Mouse (Mus musculus): ENCODE measurements around the gene BC004004. TPM values are rescaled to one million over a fixed set of nuclear protein-coding genes. Genes with fewer than 3 reads are reported as not detected.
"Not testable (repeated sequence)": the region's sequence is repeated elsewhere in the genome, so short reads cannot be mapped to it uniquely, and the experiment has no call there.

BC004004 gene
- polyA plus RNA-seq, 1 experiment from 2014 or later, result 83.0 TPM

GRCm38 (mm10) chr17:29263840-29264633, 4.6 kb upstream of the BC004004 start, which contains the start of gene Ppil1:
Gene Ppil1 (minus strand): TSS chr17:29264186.
- peak within 1 kb of the TSS; percentile 84 for H3K9ac ChIP-seq (ENCODE audit: low read length)
- no peaks in the 10 kb centered on the region for H3K9me3 ChIP-seq (replicated peaks; ENCODE audit: control insufficient read depth, low read length)
- 7% methylated on average over 38 of the region's 38 CpGs for WGBS
- H3K27me3 ChIP-seq (ENCODE audit: control insufficient read depth, insufficient read depth, low read length), result no peaks in the 10 kb centered on the region
- peak within 1 kb of the TSS; percentile 69 for H3K4me3 ChIP-seq (replicated peaks; ENCODE audit: low read length)
- peak within 1 kb of the TSS; percentile 99 for H3K27ac ChIP-seq (ENCODE audit: low read length)
- no peaks in the 10 kb centered on the region for H3K36me3 ChIP-seq (ENCODE audit: control insufficient read depth, insufficient read depth, low read length)
- peak; percentile 64 for ATAC-seq (ENCODE audit: insufficient read depth, low FRiP score)
- H3K4me1 ChIP-seq (ENCODE audit: control insufficient read depth, insufficient read depth, low read length), result peaks cover 29% of the 10 kb centered on the region
- peak within 1 kb of the TSS; percentile 67 for H3K4me2 ChIP-seq (ENCODE audit: low read depth, low read length)

DNA sequence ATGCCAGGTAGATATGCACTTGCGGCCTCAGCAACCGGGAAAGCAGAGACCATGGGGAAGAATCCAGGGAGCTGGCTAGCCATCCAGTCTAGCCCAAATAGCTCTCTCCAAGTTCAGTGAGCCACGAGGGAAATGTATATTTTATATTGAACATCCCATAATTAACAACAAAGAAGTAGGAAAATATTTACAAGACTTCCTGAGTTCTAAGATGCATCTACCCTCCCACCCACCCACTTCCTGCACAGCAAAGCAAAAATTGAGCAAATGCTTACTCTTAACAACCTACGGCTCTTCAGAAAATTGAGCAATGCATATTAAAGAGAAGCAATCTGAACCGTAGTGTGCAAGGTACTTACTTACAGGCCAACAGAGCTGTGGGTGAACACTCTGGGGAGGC, 3.8 kb upstream of the BC004004 start:
- H3K27me3 ChIP-seq (ENCODE audit: control insufficient read depth, insufficient read depth, low read length), result no peaks in the 10 kb centered on the region
- peak overlapping the region; percentile 67 for H3K4me2 ChIP-seq (ENCODE audit: low read depth, low read length)
- H3K4me1 ChIP-seq (ENCODE audit: control insufficient read depth, insufficient read depth, low read length), result peaks cover 33% of the 10 kb centered on the region
- H3K4me3 ChIP-seq (replicated peaks; ENCODE audit: low read length), result peak overlapping the region; percentile 69
- ATAC-seq (ENCODE audit: insufficient read depth, low FRiP score), result no peak
- WGBS, result 79% methylated on average over 5 of the region's 5 CpGs
- H3K36me3 ChIP-seq (ENCODE audit: control insufficient read depth, insufficient read depth, low read length), result no peaks in the 10 kb centered on the region
- peak overlapping the region; percentile 99 for H3K27ac ChIP-seq (ENCODE audit: low read length)
- peak overlapping the region; percentile 84 for H3K9ac ChIP-seq (ENCODE audit: low read length)
- no peaks in the 10 kb centered on the region for H3K9me3 ChIP-seq (replicated peaks; ENCODE audit: control insufficient read depth, low read length)

DNA sequence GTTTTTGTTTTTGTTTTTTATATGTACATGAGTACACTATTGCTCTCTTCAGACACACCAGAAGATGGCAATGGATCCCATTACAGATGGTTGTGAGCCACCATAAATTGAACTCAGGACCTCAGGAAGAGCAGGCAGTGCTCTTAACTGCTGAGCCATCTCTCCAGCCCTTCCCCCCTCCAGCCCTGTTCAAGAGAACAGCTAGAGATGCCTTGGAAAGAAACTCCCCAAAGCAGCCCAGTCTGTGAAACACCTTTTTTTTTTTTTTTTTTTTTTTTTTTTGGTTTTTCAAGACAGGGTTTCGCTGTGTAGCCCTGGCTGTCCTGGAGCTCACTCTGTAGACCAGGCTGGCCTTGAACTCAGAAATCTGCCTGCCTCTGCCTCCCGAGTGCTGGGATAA, 1.5 kb upstream of the BC004004 start:
- not testable (repeated sequence) for H3K9me3 ChIP-seq (replicated peaks; ENCODE audit: control insufficient read depth, low read length); H3K4me2 ChIP-seq (ENCODE audit: low read depth, low read length); H3K9ac ChIP-seq (ENCODE audit: low read length); ATAC-seq (ENCODE audit: insufficient read depth, low FRiP score); H3K4me3 ChIP-seq (replicated peaks; ENCODE audit: low read length); H3K27me3 ChIP-seq (ENCODE audit: control insufficient read depth, insufficient read depth, low read length); H3K36me3 ChIP-seq (ENCODE audit: control insufficient read depth, insufficient read depth, low read length)
- WGBS, result 81% methylated on average over 2 of the region's 2 CpGs
- Histone ChIP-seq H3K4me1 (ENCODE audit: control insufficient read depth, insufficient read depth, low read length) (peaks cover 32% of the 10 kb centered on the region), H3K27ac (ENCODE audit: low read length) (peak overlapping the region; percentile 96; the same call in 1 of the 2 replicates)

GRCm38 (mm10) chr17:29267931-29268681, 482 bp upstream of the BC004004 start:
- peak overlapping the region; percentile 96 for H3K27ac ChIP-seq (ENCODE audit: low read length)
- no peaks in the 10 kb centered on the region for H3K9me3 ChIP-seq (replicated peaks; ENCODE audit: control insufficient read depth, low read length)
- H3K4me1 ChIP-seq (ENCODE audit: control insufficient read depth, insufficient read depth, low read length), result peaks cover 23% of the 10 kb centered on the region
- H3K4me3 ChIP-seq (replicated peaks; ENCODE audit: low read length), result peak overlapping the region; percentile 74
- H3K36me3 ChIP-seq (ENCODE audit: control insufficient read depth, insufficient read depth, low read length), result no peaks in the 10 kb centered on the region
- peak overlapping the region; percentile 59 for H3K4me2 ChIP-seq (ENCODE audit: low read depth, low read length)
- peak; percentile 50; the same call in 1 of the 2 replicates for ATAC-seq (ENCODE audit: insufficient read depth, low FRiP score)
- WGBS, result 44% methylated on average over 6 of the region's 6 CpGs
- peak overlapping the region; percentile 94 for H3K9ac ChIP-seq (ENCODE audit: low read length)
- no peaks in the 10 kb centered on the region for H3K27me3 ChIP-seq (ENCODE audit: control insufficient read depth, insufficient read depth, low read length)

DNA sequence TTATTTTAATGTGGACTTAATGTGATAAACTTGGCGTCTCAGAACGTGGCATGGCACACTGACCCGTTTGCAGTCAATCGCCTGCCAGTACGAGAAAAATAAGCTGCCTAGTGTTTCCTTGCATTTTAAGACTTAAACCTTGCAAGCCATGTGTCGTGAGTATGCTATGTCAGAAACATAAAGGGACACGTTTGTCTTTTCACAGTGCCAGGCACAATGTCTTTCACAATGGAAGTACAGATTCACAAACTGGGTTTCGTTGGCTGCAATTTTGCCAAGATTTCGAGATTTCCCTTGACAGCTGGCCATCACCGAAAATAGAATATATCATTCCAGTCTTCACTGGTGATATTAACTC, 740 bp downstream of the BC004004 start:
- Histone ChIP-seq H3K4me3 (replicated peaks; ENCODE audit: low read length) (peak overlapping the region; percentile 74), H3K27ac (ENCODE audit: low read length) (peak overlapping the region; percentile 96), H3K4me2 (ENCODE audit: low read depth, low read length) (peak overlapping the region; percentile 59), H3K9me3 (replicated peaks; ENCODE audit: control insufficient read depth, low read length) (no peaks in the 10 kb centered on the region), H3K36me3 (ENCODE audit: control insufficient read depth, insufficient read depth, low read length) (no peaks in the 10 kb centered on the region), H3K4me1 (ENCODE audit: control insufficient read depth, insufficient read depth, low read length) (peaks cover 20% of the 10 kb centered on the region), H3K9ac (ENCODE audit: low read length) (peak overlapping the region; percentile 94), H3K27me3 (ENCODE audit: control insufficient read depth, insufficient read depth, low read length) (no peaks in the 10 kb centered on the region)
- ATAC-seq (ENCODE audit: insufficient read depth, low FRiP score), result no peak
- 18% methylated on average over 10 of the region's 10 CpGs for WGBS

DNA sequence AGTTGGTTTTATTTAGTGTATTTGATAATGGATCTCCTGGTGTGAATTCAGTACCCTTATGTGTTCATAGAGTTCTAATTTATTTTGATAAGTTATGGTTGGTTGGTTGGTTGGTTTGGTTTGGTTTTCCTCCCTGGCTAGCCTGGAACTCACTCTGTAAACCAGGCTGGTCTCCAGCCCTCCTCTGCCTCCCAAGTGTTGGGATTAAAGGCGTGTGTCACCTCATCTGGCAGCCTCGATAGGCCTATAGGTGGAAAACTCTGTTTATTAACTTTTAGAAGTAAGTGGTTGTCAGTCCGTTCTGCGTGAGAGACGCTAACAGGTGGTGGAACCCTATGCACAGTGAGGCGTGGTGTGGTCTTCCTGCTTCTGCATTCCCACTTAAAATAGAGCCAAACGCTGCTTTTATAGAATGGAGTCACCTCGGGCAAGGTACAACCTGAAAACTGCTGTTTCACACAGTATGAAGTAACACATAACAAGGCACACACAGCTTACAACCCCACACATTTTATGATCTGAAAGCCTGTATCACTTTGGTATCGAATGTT, 1.6 kb downstream of the BC004004 start:
- H3K36me3 ChIP-seq (ENCODE audit: control insufficient read depth, insufficient read depth, low read length), result no peaks in the 10 kb centered on the region
- H3K9ac ChIP-seq (ENCODE audit: low read length), result no peak overlapping the region
- H3K27ac ChIP-seq (ENCODE audit: low read length), result no peak overlapping the region
- H3K4me3 ChIP-seq (replicated peaks; ENCODE audit: low read length), result no peak overlapping the region
- no peaks in the 10 kb centered on the region for H3K27me3 ChIP-seq (ENCODE audit: control insufficient read depth, insufficient read depth, low read length)
- peaks cover 17% of the 10 kb centered on the region; the same call in 1 of the 2 replicates for H3K4me1 ChIP-seq (ENCODE audit: control insufficient read depth, insufficient read depth, low read length)
- H3K4me2 ChIP-seq (ENCODE audit: low read depth, low read length), result peak overlapping the region; percentile 59; the same call in 1 of the 2 replicates
- ATAC-seq (ENCODE audit: insufficient read depth, low FRiP score), result no peak
- WGBS, result 86% methylated on average over 9 of the region's 9 CpGs
- no peaks in the 10 kb centered on the region for H3K9me3 ChIP-seq (replicated peaks; ENCODE audit: control insufficient read depth, low read length)

DNA sequence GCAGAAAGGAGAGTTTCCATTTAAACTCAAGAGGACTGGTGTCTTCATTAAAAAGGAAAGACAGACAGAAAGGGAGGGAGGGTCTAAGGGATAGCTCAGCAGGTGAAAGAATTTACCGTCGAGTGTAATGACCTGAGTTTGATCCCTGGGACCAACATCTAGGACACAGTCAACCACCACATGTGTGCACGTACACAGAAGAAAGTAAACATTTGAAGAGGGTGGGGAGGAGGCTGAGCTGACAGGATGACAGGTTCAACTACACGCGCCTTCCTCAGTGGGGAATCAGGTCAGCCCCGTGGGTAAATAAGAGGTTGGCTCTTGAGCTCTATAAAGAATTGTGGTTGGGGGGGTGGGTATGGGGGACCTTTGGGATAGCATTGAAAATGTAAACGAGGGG, 4.6 kb downstream of the BC004004 start:
- ATAC-seq (ENCODE audit: insufficient read depth, low FRiP score), result no peak; the same call in 1 of the 2 replicates
- Histone ChIP-seq H3K27me3 (ENCODE audit: control insufficient read depth, insufficient read depth, low read length) (no peaks in the 10 kb centered on the region), H3K4me1 (ENCODE audit: control insufficient read depth, insufficient read depth, low read length) (peaks cover 11% of the 10 kb centered on the region; the same call in 1 of the 2 replicates), H3K9me3 (replicated peaks; ENCODE audit: control insufficient read depth, low read length) (no peaks in the 10 kb centered on the region), H3K9ac (ENCODE audit: low read length) (no peak overlapping the region), H3K36me3 (ENCODE audit: control insufficient read depth, insufficient read depth, low read length) (no peaks in the 10 kb centered on the region), H3K4me2 (ENCODE audit: low read depth, low read length) (no peak overlapping the region), H3K4me3 (replicated peaks; ENCODE audit: low read length) (no peak overlapping the region), H3K27ac (ENCODE audit: low read length) (no peak overlapping the region)
- 53% methylated on average over 7 of the region's 7 CpGs for WGBS

DNA sequence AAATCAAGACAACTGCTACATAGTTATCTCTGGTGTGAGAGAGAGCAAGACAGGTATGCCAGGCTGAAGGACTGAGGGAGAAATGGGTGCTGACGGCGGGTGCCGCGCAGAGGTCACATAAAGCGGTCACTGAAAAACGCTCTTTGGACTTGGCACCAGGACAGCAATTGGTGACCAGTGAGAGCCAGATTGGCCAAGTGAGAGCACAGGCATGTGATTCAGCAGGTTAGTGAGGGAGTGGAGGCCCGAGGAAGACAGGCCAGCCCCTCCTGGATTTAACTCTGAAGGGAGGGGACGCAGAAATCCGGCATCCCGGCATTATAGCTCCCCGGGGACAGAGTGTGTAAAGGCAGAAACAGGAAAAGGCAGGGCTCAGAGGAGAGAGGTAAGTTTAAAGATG, 5.3 kb downstream of the BC004004 start:
- WGBS, result 71% methylated on average over 11 of the region's 11 CpGs
- Histone ChIP-seq H3K4me3 (replicated peaks; ENCODE audit: low read length) (no peak overlapping the region), H3K9me3 (replicated peaks; ENCODE audit: control insufficient read depth, low read length) (no peaks in the 10 kb centered on the region), H3K27ac (ENCODE audit: low read length) (peak overlapping the region; percentile 4; the same call in 1 of the 2 replicates), H3K4me1 (ENCODE audit: control insufficient read depth, insufficient read depth, low read length) (peaks cover 10% of the 10 kb centered on the region; the same call in 1 of the 2 replicates), H3K36me3 (ENCODE audit: control insufficient read depth, insufficient read depth, low read length) (no peaks in the 10 kb centered on the region), H3K9ac (ENCODE audit: low read length) (no peak overlapping the region), H3K27me3 (ENCODE audit: control insufficient read depth, insufficient read depth, low read length) (no peaks in the 10 kb centered on the region), H3K4me2 (ENCODE audit: low read depth, low read length) (no peak overlapping the region)
- no peak for ATAC-seq (ENCODE audit: insufficient read depth, low FRiP score)

DNA sequence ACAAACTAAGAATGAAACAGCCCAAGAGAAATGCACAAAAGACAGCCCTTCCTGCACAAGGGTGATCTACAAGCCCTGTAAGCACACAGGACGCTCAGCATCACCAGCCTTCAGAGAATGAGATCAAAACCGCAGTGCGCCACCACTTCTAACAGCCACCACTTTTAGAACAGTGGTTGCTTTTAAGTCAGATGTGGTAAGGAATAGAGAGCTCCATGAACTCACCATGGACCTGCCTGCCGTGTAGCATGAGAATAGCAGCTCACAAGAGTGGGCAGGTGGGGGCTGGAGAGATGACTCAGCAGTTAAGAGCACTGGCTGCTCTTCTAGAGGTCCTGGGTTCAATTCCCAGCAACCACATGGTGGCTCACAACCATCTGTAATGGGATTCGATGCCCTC, 11.8 kb downstream of the BC004004 start:
- Histone ChIP-seq H3K9me3 (replicated peaks; ENCODE audit: control insufficient read depth, low read length) (no peaks in the 10 kb centered on the region), H3K4me1 (ENCODE audit: control insufficient read depth, insufficient read depth, low read length) (0 out of 2 replicates have a peak, but pooled peaks cover 3% of the 10 kb centered on the region), H3K4me3 (replicated peaks; ENCODE audit: low read length) (no peak overlapping the region), H3K9ac (ENCODE audit: low read length) (no peak overlapping the region), H3K27me3 (ENCODE audit: control insufficient read depth, insufficient read depth, low read length) (no peaks in the 10 kb centered on the region), H3K4me2 (ENCODE audit: low read depth, low read length) (no peak overlapping the region), H3K27ac (ENCODE audit: low read length) (no peak overlapping the region), H3K36me3 (ENCODE audit: control insufficient read depth, insufficient read depth, low read length) (no peaks in the 10 kb centered on the region)
- no peak for ATAC-seq (ENCODE audit: insufficient read depth, low FRiP score)
- WGBS, result 91% methylated on average over 5 of the region's 5 CpGs
